Mouse (Mus musculus) lung, embryonic 16.5 days (tissue): ENCODE results near the gene Smg6. TPM values are rescaled to one million over a fixed set of nuclear protein-coding genes. Genes with fewer than 3 reads are reported as not detected.

Experiments used
- ATAC-seq: fragments of 200-750 bp; cut with Nextera tagmentation; 2 replicates; pipeline ENCODE4 v1.8.0; 2017; ENCODE audit warnings: low read depth, mild to moderate bottlenecking, moderate library complexity
- H3K27ac ChIP-seq: fragments of 300-500 bp; sonication (generic); 2 replicates; pipeline ENCODE4 v1.5.1; 2014; ENCODE audit warnings: mild to moderate bottlenecking, control low read depth, low read length
- H3K27me3 ChIP-seq: fragments of 300-500 bp; sonication (generic); 2 replicates; pipeline ENCODE4 v1.6.1; 2014; ENCODE audit warnings: low read depth, low read length, mixed read lengths; ENCODE audit not compliant: control insufficient read depth, insufficient read depth
- H3K36me3 ChIP-seq: fragments of 300-500 bp; sonication (generic); 2 replicates; pipeline ENCODE4 v1.6.1; 2014; ENCODE audit warnings: low read length; ENCODE audit not compliant: control insufficient read depth, insufficient read depth
- H3K4me1 ChIP-seq: fragments of 300-500 bp; sonication (generic); replicated peaks from 2 replicates; pipeline ENCODE4 v1.6.1; 2014; ENCODE audit warnings: low read length, mixed read lengths; ENCODE audit not compliant: control insufficient read depth, insufficient read depth
- H3K4me2 ChIP-seq: fragments of 300-500 bp; sonication (generic); 2 replicates; pipeline ENCODE4 v1.6.1; 2014; ENCODE audit warnings: low read depth, low read length, control low read depth
- H3K4me3 ChIP-seq: fragments of 300-500 bp; sonication (generic); 2 replicates; pipeline ENCODE4 v1.5.1; 2014; ENCODE audit warnings: mild to moderate bottlenecking, low read length, control low read depth
- H3K9ac ChIP-seq: fragments of 300-500 bp; sonication (generic); 2 replicates; pipeline ENCODE4 v1.6.1; 2014; ENCODE audit warnings: low read length, control low read depth
- H3K9me3 ChIP-seq: fragments of 300-500 bp; sonication (generic); 2 replicates; pipeline ENCODE4 v1.6.1; 2016; ENCODE audit warnings: low read length; ENCODE audit not compliant: control insufficient read depth
- WGBS: fragments of 180-500 bp; shearing (Covaris S2); extraction: QIAGEN DNeasy Blood & Tissue Kit; methylation state at CpG from one replicate; pipeline ENCODE4 v1.1.7; 2014; 5-methylcytosine and 5-hydroxymethylcytosine counted together
- polyA plus RNA-seq: library from polyadenylated mRNA; unstranded; fragments of >200 nt; fragmentation: Nextera tagmentation; extraction: Ambion mirVana; gene quantifications from 2 replicates; pipeline ENCODE4 v1.2.1, GENCODE M21; 2015

Smg6 gene
- polyA plus RNA-seq, 1 experiment from 2014 or later, result 17.0 TPM

GRCm38 (mm10) chr11:75178672-75179208, 253.1 kb downstream of the Smg6 start, which contains the start of gene Ovca2:
Gene Ovca2 (minus strand): TSS chr11:75178835.
- peak; percentile 96 for ATAC-seq
- WGBS, result under 1% methylated on average over 33 of the region's 33 CpGs
- H3K27ac ChIP-seq, result peak within 1 kb of the TSS; percentile 79
- no peaks in the 10 kb centered on the region for H3K9me3 ChIP-seq
- H3K27me3 ChIP-seq, result no peaks in the 10 kb centered on the region
- H3K36me3 ChIP-seq, result 0 out of 2 replicates have a peak, but pooled peaks cover 3% of the 10 kb centered on the region
- H3K4me2 ChIP-seq, result peak within 1 kb of the TSS; percentile 92
- H3K4me3 ChIP-seq, result peak within 1 kb of the TSS; percentile 84
- peaks cover 19% of the 10 kb centered on the region for H3K4me1 ChIP-seq
- peak within 1 kb of the TSS; percentile 89 for H3K9ac ChIP-seq

- H3K36me3 ChIP-seq, result 0 out of 2 replicates have a peak, but pooled peaks cover 3% of the 10 kb centered on the region
- H3K9ac ChIP-seq, result no peak overlapping the region
- H3K4me2 ChIP-seq, result no peak overlapping the region
- no peaks in the 10 kb centered on the region for H3K9me3 ChIP-seq
- WGBS, result 71% methylated on average over 2 of the region's 2 CpGs
- peaks cover 6% of the 10 kb centered on the region for H3K4me1 ChIP-seq
- H3K27ac ChIP-seq, result no peak overlapping the region
- ATAC-seq, result no peak
- H3K4me3 ChIP-seq, result no peak overlapping the region
- no peaks in the 10 kb centered on the region for H3K27me3 ChIP-seq
Measured at GRCm38 (mm10) chr11:75183917-75184570, 258.4 kb downstream of the Smg6 start.

GRCm38 (mm10) chr11:75184573-75184972, 258.9 kb downstream of the Smg6 start:
- ATAC-seq, result no peak
- Histone ChIP-seq H3K4me3 (no peak overlapping the region), H3K27ac (no peak overlapping the region), H3K9ac (no peak overlapping the region), H3K4me2 (no peak overlapping the region), H3K27me3 (no peaks in the 10 kb centered on the region), H3K9me3 (no peaks in the 10 kb centered on the region), H3K36me3 (0 out of 2 replicates have a peak, but pooled peaks cover 3% of the 10 kb centered on the region), H3K4me1 (peaks cover 8% of the 10 kb centered on the region)
- WGBS, result 95% methylated on average over 5 of the region's 5 CpGs

- Histone ChIP-seq H3K9ac (no peak overlapping the region), H3K36me3 (0 out of 2 replicates have a peak, but pooled peaks cover 3% of the 10 kb centered on the region), H3K27me3 (no peaks in the 10 kb centered on the region), H3K4me3 (no peak overlapping the region), H3K27ac (no peak overlapping the region), H3K9me3 (no peaks in the 10 kb centered on the region), H3K4me2 (no peak overlapping the region), H3K4me1 (peaks cover 8% of the 10 kb centered on the region)
- no peak for ATAC-seq
- WGBS, result 70% methylated on average over 2 of the region's 2 CpGs
Measured at GRCm38 (mm10) chr11:75184986-75185385, 259.4 kb downstream of the Smg6 start.

GRCm38 (mm10) chr11:75189713-75190370, 264.2 kb downstream of the Smg6 start:
- H3K9me3 ChIP-seq, result no peaks in the 10 kb centered on the region
- WGBS, result under 1% methylated on average over 22 of the region's 22 CpGs
- peak overlapping the region; percentile 78 for H3K9ac ChIP-seq
- peak overlapping the region; percentile 93 for H3K4me3 ChIP-seq
- H3K27me3 ChIP-seq, result peaks cover 20% of the 10 kb centered on the region
- H3K4me1 ChIP-seq, result peaks cover 28% of the 10 kb centered on the region
- peak; percentile 12; the same call in 1 of the 2 replicates for ATAC-seq
- peak overlapping the region; percentile 17; the same call in 1 of the 2 replicates for H3K27ac ChIP-seq
- H3K36me3 ChIP-seq, result no peaks in the 10 kb centered on the region
- H3K4me2 ChIP-seq, result peak overlapping the region; percentile 92

GRCm38 (mm10) chr11:75190371-75190724, 264.7 kb downstream of the Smg6 start:
- peaks cover 32% of the 10 kb centered on the region for H3K4me1 ChIP-seq
- H3K36me3 ChIP-seq, result no peaks in the 10 kb centered on the region
- H3K4me2 ChIP-seq, result peak overlapping the region; percentile 92
- H3K4me3 ChIP-seq, result peak overlapping the region; percentile 93
- peak overlapping the region; percentile 17; the same call in 1 of the 2 replicates for H3K27ac ChIP-seq
- H3K9ac ChIP-seq, result peak overlapping the region; percentile 78
- H3K9me3 ChIP-seq, result no peaks in the 10 kb centered on the region
- WGBS, result under 1% methylated on average over 24 of the region's 24 CpGs
- peaks cover 25% of the 10 kb centered on the region for H3K27me3 ChIP-seq
- peak; percentile 83 for ATAC-seq

- Histone ChIP-seq H3K27me3 (peaks cover 30% of the 10 kb centered on the region), H3K4me3 (peak within 1 kb of the TSS; percentile 93), H3K4me1 (peaks cover 32% of the 10 kb centered on the region), H3K4me2 (peak within 1 kb of the TSS; percentile 92), H3K9me3 (no peaks in the 10 kb centered on the region), H3K27ac (peak within 1 kb of the TSS; percentile 17; the same call in 1 of the 2 replicates), H3K36me3 (no peaks in the 10 kb centered on the region), H3K9ac (peak within 1 kb of the TSS; percentile 78)
- 54% methylated on average over 5 of the region's 5 CpGs for WGBS
- ATAC-seq, result no peak
Measured at GRCm38 (mm10) chr11:75190905-75191441, 265.4 kb downstream of the Smg6 start, which contains the start of gene Dph1. Gene Dph1 (minus strand): TSS chr11:75191241.

- Histone ChIP-seq H3K27ac (no peak overlapping the region), H3K27me3 (peaks cover 38% of the 10 kb centered on the region), H3K4me2 (no peak overlapping the region), H3K4me1 (peaks cover 32% of the 10 kb centered on the region), H3K36me3 (no peaks in the 10 kb centered on the region), H3K9me3 (no peaks in the 10 kb centered on the region), H3K9ac (no peak overlapping the region), H3K4me3 (no peak overlapping the region)
- WGBS, result 56% methylated on average over 6 of the region's 6 CpGs
- no peak for ATAC-seq
Measured at GRCm38 (mm10) chr11:75191841-75192240, 266.2 kb downstream of the Smg6 start.
